Mouse (Mus musculus) frontal cortex, postnatal 10 days (tissue): ENCODE measurements around the gene Asap2.

Experiments
- DNase-seq, 2 experiments: peaks; one replicate each; pipeline ENCODE4 v3.0.0; 2022; ENCODE audit warnings: low spot score in 2 of 2, mixed read lengths in 1 of 2

The Asap2 gene

DNA sequence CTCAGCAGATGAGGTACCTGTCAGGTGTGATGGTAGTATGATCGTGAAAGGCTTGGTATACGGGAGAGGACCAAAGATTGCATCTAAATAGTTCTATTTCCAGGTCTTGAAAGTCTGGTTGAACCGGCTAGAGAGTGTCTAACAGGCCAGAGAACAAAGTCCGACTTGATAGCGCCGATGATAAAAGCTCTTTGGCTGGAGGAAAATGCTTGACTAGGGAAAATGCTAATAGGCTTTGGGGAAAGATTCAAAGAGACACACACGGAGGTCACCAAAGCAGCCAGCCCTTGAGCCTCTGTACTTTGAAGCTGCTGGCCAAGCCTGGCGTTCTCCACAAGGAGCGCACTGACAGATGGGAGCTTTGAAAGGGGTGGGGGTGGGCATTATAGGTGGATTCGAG is 219.0 kb downstream of the Asap2 start:
- DNase-seq = no peak

GRCm38 (mm10) chr12:21212876-21213275 is 222.6 kb downstream of the Asap2 start:
- no peak for DNase-seq

DNA sequence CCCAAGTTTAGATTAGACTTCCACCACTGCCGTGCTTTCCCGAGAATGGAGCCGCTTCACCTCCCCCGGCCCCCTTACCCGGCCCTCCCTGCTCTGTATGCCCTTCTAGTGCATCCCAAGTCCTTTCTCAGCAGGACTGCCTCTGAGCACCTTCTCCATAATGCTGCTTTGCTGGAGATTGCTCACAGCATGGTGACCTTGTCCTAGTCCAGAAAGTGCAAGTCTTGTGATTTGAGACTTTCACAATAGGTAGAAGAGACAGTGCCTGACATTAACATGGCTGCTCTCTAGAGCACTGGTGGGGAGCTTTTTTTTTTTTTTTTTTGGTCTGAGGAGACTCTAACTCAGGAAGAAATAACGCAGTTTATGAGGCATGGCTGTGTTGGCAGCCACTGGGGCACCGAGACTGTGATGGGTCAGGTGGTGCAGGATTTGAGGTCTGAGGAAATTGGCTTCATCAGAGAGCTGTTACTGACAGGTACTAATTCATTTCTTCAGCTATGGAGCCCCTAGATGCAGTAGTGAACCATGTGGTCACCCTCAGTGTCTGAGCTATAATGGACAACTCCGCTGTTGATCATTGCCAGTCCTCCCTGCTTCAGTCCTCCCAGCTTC is 224.4 kb downstream of the Asap2 start:
- no peak for DNase-seq

DNA sequence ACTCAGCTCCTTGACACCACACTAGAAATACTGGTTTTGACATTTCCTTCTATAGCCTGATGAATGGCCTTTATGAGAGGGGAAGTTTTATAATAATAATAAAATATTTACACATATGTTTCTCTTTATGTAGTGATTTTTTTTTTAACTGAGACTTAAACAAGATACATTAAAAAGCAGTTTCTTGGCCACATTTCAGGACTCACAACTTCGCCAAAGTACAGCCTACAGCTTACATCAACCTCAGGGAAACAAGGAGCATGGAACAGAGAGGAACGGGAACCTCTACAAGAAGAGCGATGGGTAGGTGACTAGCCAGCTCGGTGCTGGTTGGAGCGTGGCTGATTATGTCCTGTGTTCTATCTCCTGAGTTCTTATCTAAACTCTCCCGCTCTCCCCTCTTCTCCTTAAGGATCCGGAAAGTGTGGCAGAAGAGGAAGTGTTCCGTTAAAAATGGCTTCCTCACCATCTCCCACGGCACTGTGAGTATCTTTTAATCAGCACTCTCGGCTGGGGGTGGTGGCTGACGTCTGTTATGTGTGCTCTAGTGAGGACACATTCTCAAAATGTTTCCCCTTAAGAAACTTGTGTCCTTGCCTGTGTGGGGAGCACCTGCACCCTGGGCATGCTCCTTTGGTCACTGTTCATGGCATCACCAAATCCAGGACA is 227.7 kb downstream of the Asap2 start:
- DNase-seq = no peak

DNA sequence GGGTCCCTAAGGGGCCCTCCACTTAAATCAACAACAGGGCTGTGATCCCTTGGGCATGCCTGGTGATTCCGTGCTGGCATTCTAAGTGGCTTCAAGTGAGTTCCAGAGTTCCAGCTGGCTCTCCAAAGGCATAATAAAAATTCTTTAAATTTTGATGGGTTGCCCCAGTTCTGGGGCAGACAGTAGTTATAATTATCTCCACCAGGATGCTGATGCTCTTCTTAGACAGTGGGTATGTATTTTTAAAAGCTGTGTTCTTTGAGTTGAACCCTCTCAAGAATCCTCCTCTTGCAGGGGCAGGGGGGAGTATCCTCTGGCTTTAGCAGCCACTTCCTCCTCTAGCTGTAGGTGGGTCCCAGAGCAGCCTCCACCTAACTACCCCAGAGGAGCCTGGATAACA is 230.3 kb downstream of the Asap2 start:
- no peak for DNase-seq

DNA sequence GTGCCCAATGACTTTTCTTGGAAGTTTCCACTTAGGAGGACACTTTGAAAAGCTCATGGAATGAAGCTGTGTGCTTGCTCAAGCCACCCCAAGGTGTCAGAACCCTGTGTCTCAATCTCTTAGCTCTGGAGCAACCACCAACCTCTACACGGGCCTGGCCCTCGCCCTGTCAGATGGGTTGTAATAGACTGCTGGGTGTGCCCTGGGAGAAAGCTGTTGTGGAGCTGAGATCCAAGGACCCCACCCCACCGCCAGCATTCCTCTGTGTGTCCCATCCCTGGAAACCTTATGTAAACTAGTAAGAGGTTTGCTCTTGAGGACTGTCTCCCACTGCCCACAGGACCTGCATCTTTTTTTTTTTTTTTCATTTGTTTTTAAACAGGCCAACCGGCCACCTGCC is 233.7 kb downstream of the Asap2 start:
- DNase-seq = no peak

DNA sequence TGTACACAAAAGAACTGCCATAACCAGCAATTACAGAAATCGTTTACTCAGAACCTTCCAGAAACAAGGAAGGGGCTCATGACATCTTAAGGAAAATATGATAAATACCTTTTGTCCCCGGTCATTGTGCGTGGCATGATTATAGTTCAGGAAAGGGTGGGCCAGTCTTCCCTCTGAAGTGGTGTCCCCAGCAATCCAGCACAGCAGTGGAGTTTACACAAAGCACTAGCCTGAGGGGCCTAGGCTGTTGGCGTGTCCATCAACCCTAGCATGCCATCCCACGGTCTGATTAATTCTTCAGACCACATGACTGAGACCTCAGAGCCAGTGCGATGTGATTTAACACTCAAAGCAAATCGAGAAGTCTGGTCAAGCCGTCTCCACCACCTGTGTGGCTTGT is 235.1 kb downstream of the Asap2 start:
- no peak for DNase-seq

DNA sequence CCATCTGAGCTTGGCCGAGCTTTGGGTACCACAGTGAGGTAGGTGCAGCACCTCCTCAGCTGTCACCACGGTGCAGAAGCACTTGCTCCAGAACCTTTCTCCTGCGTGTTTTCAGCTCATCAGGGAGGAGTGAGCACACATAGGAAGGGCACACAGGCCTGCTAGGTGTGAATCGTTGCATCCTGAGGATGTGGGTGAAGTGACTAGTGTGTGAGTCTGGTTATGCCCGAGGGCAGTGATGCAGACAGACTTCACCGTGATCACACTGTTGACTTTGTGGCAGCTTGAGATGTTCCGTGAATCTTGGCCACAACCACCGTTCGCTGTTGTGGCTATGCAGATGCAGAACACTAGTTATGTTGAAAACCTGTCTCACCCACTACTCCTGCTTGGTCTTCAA is 236.1 kb downstream of the Asap2 start:
- no peak for DNase-seq

DNA sequence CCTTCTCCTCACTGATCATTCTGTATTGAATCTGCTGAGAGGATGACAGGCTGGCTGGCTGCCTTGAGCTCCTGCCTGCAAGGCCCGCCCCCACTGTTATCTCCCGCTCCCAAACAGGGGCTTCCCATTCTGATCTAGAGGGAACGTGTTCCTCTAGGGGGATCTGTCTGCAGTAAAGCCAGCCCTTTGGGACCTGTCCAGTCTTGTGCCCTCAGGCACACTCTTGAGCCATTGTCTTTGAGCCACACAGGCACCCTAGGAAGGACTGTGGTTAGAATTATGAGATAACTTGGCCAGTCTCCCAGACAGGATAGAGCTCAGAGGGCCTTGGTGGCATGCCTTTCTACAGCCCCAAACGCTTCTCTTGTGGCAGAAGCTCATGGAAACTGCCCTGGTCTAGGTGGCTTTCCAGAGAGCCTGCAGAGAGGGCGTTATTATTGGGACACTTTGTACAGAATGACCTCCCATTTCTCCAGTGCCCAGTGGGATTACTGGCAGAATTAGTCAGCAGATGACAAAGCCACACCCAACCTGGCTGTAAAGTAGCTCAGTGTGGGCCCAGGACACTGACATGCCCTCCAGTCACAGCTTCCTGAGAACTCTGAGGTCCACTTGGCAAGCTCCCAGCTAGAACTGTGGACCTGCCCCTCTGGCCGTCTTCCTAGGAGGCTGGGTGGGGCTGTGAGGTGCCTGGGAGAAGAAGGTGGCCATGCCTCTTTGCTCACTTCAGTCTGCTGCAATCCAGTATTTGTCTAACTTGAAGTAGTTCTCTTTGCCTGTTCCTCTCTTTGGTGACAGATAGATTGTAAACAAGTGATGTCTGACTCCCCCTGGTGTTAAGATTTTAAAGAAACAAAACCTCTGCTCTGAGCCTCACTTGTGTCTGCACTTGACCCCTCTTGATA is 237.1 kb downstream of the Asap2 start:
- no peak for DNase-seq

GRCm38 (mm10) chr12:21228650-21229049 is 238.4 kb downstream of the Asap2 start:
- DNase-seq = no peak

DNA sequence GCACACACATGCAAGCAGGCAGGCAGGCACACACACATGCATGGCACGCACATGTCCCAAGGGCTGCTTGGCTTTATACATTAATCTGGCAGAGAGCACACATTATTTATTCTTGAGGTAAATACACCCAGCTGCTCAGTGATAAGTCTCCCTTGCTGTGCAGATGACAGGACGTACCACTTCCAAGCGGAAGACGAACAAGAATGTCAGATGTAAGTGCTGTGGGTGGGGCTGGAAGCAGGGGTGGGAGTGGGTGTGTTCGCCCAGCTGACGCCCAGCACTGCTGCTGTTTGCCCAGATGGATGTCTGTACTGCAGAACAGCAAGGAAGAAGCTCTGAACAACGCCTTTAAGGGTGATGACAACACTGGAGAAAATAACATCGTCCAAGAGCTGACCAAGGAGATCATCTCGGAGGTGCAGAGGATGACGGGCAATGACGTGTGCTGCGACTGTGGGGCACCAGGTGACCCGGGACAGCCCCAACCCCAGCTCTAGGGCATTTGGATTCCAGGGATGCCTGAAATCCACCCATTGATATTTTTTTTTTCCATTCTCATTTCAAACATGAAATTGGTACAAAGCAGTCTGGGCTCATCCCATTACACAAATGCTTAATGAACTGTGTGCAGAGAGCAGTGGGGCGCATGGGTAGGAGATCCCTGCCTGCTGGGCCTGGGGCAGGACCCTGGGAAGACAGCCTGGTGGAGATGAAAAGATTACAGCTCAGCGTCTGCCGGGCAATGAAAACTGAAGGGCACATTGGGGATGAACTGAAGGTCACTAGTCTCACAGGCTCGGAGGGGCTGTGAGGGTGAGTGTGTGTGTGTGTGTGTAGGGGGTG is 239.0 kb downstream of the Asap2 start:
- DNase-seq = no peak

DNA sequence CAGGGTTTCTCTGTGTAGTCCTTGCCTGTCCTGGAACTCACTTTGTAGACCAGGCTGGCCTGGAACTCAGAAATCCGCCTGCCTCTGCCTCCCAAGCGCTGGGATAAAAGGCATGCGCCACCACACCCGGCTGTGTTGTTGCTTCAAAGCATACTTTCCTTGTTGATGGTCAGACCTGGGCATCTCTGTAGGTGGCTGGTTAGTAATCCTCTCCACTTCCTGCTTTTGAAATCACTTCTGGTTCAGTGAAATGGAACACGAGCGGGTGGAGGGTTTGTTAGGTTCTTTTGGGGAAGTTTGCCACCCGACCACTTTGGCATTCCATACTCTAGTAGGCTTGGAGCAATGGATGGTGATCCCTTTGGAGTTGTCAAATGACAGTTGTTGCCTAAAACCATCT is 243.5 kb downstream of the Asap2 start:
- DNase-seq = no peak

GRCm38 (mm10) chr12:21234560-21234959 is 244.3 kb downstream of the Asap2 start:
- DNase-seq = no peak

- no peak for DNase-seq
Measured at GRCm38 (mm10) chr12:21241965-21242364, 251.7 kb downstream of the Asap2 start.

DNA sequence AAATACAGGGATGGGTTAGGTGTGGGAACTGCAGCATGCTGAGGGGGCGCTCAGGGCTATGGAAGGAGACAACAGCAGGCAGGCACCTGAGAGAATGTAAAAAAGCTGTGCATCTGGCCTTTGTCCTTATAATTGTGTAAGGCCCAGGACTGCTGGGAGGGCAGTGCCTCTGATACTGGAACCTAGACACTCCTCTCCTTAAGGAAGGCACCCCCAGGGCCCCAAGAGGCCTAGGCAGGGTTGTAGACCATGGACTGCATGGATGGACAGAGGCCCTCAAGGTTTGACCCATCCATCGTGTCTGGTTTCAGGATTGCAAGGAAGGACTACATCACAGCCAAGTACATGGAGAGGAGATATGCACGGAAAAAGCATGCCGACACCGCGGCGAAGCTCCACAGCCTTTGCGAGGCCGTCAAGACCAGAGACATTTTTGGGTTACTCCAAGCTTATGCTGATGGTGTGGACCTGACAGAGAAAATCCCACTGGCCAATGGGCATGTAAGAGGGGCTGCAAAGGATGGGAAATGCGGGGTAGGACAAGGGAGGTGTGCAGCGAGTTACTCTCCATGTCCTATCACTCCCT is 254.2 kb downstream of the Asap2 start:
- DNase-seq = no peak

DNA sequence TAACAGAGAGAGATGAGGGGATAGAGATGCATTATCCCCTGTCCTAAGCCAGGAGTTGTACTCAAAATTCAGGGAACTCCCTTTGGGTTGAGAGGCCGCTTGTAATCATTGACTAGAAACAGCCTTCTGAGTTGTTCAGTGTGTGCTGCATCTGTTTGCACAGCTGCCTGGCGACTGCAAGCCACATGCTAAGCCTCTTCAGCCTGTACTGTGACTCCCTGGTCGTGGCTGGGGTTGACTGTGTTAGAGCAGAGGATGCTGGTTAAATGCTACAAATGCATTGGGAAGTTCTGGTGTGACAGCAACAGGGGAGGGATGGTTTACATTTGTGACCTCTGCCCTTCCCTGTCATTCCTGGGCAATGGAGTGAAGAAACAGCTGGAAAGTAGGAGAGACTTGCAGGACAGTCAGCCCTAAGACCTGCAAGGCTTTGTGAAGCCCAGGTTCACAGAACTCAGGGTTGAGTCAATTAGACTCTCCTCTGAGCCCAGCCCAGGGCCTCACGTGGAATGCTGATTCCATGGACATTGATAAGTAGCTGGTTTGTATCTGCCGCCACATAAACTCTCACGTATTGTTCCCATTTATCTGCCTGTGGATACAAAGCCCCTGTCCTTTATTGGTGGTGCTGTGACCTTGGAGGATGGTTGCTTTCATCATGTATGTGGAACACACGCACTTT is 257.6 kb downstream of the Asap2 start:
- no peak for DNase-seq

GRCm38 (mm10) chr12:21260494-21261256 is 270.4 kb downstream of the Asap2 start:
- no peak for DNase-seq

DNA sequence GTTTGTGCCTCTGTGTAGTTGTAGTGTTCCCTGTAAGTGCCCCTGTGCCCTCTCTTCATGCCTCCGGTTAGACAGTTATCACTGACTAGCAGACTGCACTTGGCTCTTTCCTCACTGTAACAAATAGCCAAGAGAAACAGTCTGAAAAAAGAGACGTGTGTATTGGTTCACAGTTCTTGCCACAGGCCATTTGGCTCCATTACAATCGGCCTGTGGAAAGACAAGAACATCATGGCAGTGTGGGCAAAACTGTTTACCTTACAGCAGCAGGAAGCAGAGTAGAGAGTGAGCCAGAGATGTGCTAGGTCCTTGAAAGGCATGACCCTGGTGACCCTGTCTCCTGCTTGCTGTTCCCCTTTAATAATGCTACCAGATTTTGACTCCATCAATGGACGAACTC is 271.3 kb downstream of the Asap2 start:
- DNase-seq = no peak

- no peak for DNase-seq
Measured at GRCm38 (mm10) chr12:21263256-21263655, 273.0 kb downstream of the Asap2 start.

GRCm38 (mm10) chr12:21264241-21264640 is 274.0 kb downstream of the Asap2 start:
- no peak for DNase-seq
